Mouse (Mus musculus): ENCODE measurements at regions not wholly inside any gene's neighbourhood (a gene's known extent, or its start where the extent isn't known, plus 50 kb on each side); places are given as distances from the start of the nearest gene placed in this dataset.

DNA sequence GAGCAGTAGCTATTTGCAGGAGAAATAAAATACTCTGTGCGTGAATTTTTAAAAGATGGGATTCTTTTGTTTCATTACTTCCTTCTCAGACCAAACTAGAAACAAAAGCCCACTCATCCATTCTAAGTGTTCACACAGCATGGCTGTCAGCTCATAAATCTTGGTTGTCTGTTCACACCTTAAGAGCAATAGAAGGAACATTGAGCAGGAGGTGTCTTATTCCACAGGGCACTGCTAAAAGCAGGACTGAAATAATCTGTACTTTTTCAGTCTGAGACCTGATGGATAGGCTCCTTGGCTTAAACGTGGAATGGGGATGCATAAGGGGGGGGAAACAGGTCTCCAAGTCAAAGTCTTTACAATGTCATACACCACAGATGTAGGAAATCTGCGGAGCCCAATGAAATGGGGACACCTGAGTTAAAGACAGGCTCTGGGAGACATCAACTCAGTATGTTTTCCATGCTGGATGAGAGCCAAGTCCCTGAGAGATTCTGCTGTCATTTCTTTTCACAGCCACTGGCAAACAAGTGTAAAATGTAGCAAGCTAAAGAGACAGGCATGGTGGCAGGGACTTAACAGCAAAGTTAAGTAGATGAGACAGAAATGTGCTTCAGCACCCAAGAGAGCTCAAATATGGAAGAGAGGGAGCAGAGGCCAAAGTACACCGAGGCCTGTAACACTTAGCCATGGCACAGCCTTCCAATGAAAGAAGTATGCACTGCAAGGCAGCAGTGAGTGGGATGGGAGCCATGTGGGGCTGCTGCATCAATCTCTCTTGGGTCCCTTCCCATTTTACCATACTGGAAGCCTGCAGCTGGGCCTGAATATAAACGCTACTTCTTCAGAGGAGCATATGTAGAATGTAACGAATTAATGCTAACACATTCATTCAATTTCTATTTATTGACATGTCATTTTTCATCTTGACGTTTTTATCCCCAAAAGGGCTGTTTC, 2492.0 kb upstream of the Gm7489 start:
- ATAC-seq (ENCODE audit: low FRiP score, low read depth) = peak; percentile 53; the same call in 1 of the 2 replicates
- peak; percentile 19 for DNase-seq (ENCODE audit: low spot score)
- H3K27me3 ChIP-seq (ENCODE audit: control insufficient read depth, insufficient read depth, low read length) = no peaks in the 10 kb centered on the region
- 47% methylated on average over 7 of the region's 7 CpGs for WGBS
- TF ChIP-seq POLR2A (IDR thresholded peaks at IDR 0.05; ENCODE audit: borderline replicate concordance, extremely low read depth, insufficient read depth, insufficient read length) = no peak
- H3K4me3 ChIP-seq (replicated peaks; ENCODE audit: low read length) = no peak overlapping the region
- H3K27ac ChIP-seq (replicated peaks; ENCODE audit: low read depth, low read length) = no peak overlapping the region
- H3K4me1 ChIP-seq (ENCODE audit: control insufficient read depth, insufficient read depth, low read length) = no peaks in the 10 kb centered on the region
- no peaks in the 10 kb centered on the region for H3K9me3 ChIP-seq (ENCODE audit: control insufficient read depth, low read length)
- no peak overlapping the region for H3K4me2 ChIP-seq (replicated peaks; ENCODE audit: low read depth, low read length, severe bottlenecking)
- no peaks in the 10 kb centered on the region for H3K36me3 ChIP-seq (ENCODE audit: control insufficient read depth, insufficient read depth, low read length)
- H3K9ac ChIP-seq (ENCODE audit: low read depth, low read length, severe bottlenecking) = no peak overlapping the region

DNA sequence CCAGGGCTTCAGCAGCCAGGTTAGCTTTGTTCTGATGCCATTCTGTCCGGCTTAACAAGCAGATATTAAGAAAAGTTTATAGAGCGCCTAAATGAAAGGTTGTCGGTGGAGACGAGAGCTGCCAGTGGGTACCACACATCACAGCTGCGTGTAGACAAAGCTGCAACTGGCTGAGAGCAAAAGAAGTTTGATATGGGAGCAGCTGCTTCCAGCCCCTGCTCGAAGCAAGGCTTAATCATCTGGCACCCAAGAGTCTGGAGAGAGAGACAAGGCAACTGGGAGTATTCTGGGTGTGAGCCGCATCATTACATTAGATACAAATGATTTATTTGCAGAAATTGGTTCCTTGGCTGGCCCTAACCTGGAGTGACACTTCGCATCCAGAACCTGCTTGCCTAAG, 2488.7 kb upstream of the Gm7489 start:
- Histone ChIP-seq H3K9me3 (ENCODE audit: control insufficient read depth, low read length) (no peaks in the 10 kb centered on the region), H3K27ac (replicated peaks; ENCODE audit: low read depth, low read length) (no peak overlapping the region), H3K4me3 (replicated peaks; ENCODE audit: low read length) (no peak overlapping the region), H3K4me1 (ENCODE audit: control insufficient read depth, insufficient read depth, low read length) (no peaks in the 10 kb centered on the region), H3K4me2 (replicated peaks; ENCODE audit: low read depth, low read length, severe bottlenecking) (no peak overlapping the region), H3K27me3 (ENCODE audit: control insufficient read depth, insufficient read depth, low read length) (no peaks in the 10 kb centered on the region), H3K36me3 (ENCODE audit: control insufficient read depth, insufficient read depth, low read length) (no peaks in the 10 kb centered on the region), H3K9ac (ENCODE audit: low read depth, low read length, severe bottlenecking) (no peak overlapping the region)
- no peak for TF ChIP-seq POLR2A (IDR thresholded peaks at IDR 0.05; ENCODE audit: borderline replicate concordance, extremely low read depth, insufficient read depth, insufficient read length)
- WGBS = 64% methylated on average over 8 of the region's 8 CpGs
- ATAC-seq (ENCODE audit: low FRiP score, low read depth) (peak; percentile 67; the same call in 1 of the 2 replicates), DNase-seq (ENCODE audit: low spot score) (no peak)

DNA sequence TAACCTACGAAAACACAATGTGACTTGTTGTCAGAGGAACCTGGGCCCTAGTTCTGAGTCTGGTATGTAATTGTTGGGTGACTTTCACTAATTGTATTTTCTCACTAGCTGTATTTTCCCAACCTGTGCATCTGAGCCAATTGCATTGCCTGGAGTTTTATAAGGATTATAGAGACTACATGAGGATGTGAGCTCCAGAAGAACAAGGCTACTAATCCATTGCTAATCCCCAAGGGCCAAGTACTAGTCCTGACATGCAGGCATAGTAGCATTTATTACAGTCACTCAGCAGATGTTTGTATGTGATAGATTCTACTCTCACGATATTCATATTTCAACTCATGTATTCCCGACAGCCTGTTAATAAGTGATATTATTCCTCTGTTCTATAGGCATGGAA, 2481.1 kb upstream of the Gm7489 start:
- ATAC-seq (ENCODE audit: low FRiP score, low read depth) = no peak
- no peak overlapping the region for H3K4me2 ChIP-seq (replicated peaks; ENCODE audit: low read depth, low read length, severe bottlenecking)
- 86% methylated on average over 3 of the region's 3 CpGs for WGBS
- no peaks in the 10 kb centered on the region for H3K9me3 ChIP-seq (ENCODE audit: control insufficient read depth, low read length)
- no peaks in the 10 kb centered on the region for H3K4me1 ChIP-seq (ENCODE audit: control insufficient read depth, insufficient read depth, low read length)
- DNase-seq (ENCODE audit: low spot score) = no peak
- H3K4me3 ChIP-seq (replicated peaks; ENCODE audit: low read length) = no peak overlapping the region
- H3K9ac ChIP-seq (ENCODE audit: low read depth, low read length, severe bottlenecking) = no peak overlapping the region
- H3K27ac ChIP-seq (replicated peaks; ENCODE audit: low read depth, low read length) = no peak overlapping the region
- no peak for TF ChIP-seq POLR2A (IDR thresholded peaks at IDR 0.05; ENCODE audit: borderline replicate concordance, extremely low read depth, insufficient read depth, insufficient read length)
- no peaks in the 10 kb centered on the region for H3K27me3 ChIP-seq (ENCODE audit: control insufficient read depth, insufficient read depth, low read length)
- H3K36me3 ChIP-seq (ENCODE audit: control insufficient read depth, insufficient read depth, low read length) = no peaks in the 10 kb centered on the region

DNA sequence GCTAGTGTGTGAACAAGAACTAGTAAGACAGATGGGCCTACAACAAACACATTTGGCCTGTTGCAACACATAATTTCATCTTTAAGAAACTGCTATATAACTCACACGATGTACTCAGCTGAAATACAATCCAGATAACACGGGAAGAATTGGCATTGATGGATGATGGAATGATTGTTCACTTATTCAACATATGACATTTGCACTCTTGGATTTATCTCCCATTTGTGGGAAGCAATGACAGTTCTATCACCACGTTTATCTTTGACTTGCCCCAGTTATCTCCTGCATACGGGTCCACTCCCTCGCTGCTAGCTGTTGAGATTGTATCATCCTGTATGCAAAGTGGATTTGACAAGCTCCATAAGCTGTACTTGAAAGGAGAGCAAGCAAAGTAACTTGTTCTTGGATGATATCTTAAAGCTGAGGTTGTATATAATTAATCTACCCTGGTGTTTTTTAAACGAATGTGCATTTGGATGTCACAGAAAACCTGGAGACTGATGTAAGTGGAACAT, 2474.9 kb upstream of the Gm7489 start:
- Histone ChIP-seq H3K4me3 (replicated peaks; ENCODE audit: low read length) (no peak overlapping the region), H3K4me1 (ENCODE audit: control insufficient read depth, insufficient read depth, low read length) (no peaks in the 10 kb centered on the region), H3K9me3 (ENCODE audit: control insufficient read depth, low read length) (no peaks in the 10 kb centered on the region), H3K4me2 (replicated peaks; ENCODE audit: low read depth, low read length, severe bottlenecking) (no peak overlapping the region), H3K9ac (ENCODE audit: low read depth, low read length, severe bottlenecking) (no peak overlapping the region), H3K36me3 (ENCODE audit: control insufficient read depth, insufficient read depth, low read length) (no peaks in the 10 kb centered on the region), H3K27ac (replicated peaks; ENCODE audit: low read depth, low read length) (no peak overlapping the region), H3K27me3 (ENCODE audit: control insufficient read depth, insufficient read depth, low read length) (no peaks in the 10 kb centered on the region)
- DNase-seq (ENCODE audit: low spot score) = peak; percentile 8
- no peak for ATAC-seq (ENCODE audit: low FRiP score, low read depth)
- TF ChIP-seq POLR2A (IDR thresholded peaks at IDR 0.05; ENCODE audit: borderline replicate concordance, extremely low read depth, insufficient read depth, insufficient read length) = no peak
- 76% methylated on average over 6 of the region's 6 CpGs for WGBS

DNA sequence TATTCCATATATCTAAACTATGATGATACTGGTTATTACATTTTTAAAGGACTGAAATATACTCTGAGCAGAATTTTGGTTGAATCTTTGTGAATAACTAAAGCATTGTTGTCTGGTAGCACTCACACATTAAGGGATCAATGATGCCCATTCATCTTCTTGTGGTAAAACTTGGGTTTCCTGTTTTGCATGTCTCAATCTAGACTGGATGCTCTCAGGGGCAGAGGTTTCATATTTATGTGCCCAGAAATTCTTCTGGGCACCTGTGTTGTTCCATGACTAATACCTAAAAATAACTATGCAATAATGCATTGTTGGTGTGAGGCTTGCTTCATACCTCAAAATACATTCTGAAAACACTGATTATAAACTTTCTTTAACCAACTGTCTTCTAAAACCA, 2472.7 kb upstream of the Gm7489 start:
- TF ChIP-seq POLR2A (IDR thresholded peaks at IDR 0.05; ENCODE audit: borderline replicate concordance, extremely low read depth, insufficient read depth, insufficient read length) = no peak

More for the DNA sequence above, 2472.7 kb upstream of the Gm7489 start:
- no peak for ATAC-seq (ENCODE audit: low FRiP score, low read depth)
- no peak overlapping the region for H3K9ac ChIP-seq (ENCODE audit: low read depth, low read length, severe bottlenecking)
- no peaks in the 10 kb centered on the region for H3K4me1 ChIP-seq (ENCODE audit: control insufficient read depth, insufficient read depth, low read length)
- no peaks in the 10 kb centered on the region for H3K9me3 ChIP-seq (ENCODE audit: control insufficient read depth, low read length)
- no peaks in the 10 kb centered on the region for H3K36me3 ChIP-seq (ENCODE audit: control insufficient read depth, insufficient read depth, low read length)
- H3K4me2 ChIP-seq (replicated peaks; ENCODE audit: low read depth, low read length, severe bottlenecking) = no peak overlapping the region
- no peak for DNase-seq (ENCODE audit: low spot score)
- H3K27me3 ChIP-seq (ENCODE audit: control insufficient read depth, insufficient read depth, low read length) = no peaks in the 10 kb centered on the region
- H3K27ac ChIP-seq (replicated peaks; ENCODE audit: low read depth, low read length) = no peak overlapping the region
- H3K4me3 ChIP-seq (replicated peaks; ENCODE audit: low read length) = no peak overlapping the region

Measured in limb, embryonic 14.5 days (tissue).